Mouse (Mus musculus): Measurements from ENCODE around the gene Slc6a19. TPM values are rescaled to one million over a fixed set of nuclear protein-coding genes. Genes with fewer than 3 reads are reported as not detected.
A peak's percentile ranks its signal among the peaks of the same experiment; 100 is the strongest.

Slc6a19 gene
- polyA plus RNA-seq, 1 experiment from 2014 or later: 0.06 TPM

GRCm38 (mm10) chr13:73683682-73684081 lies 21.0 kb downstream of the Slc6a19 start:
- WGBS: 91% methylated on average over 11 of the region's 11 CpGs
- no peak overlapping the region for H3K27ac ChIP-seq
- H3K36me3 ChIP-seq (replicated peaks): no peaks in the 10 kb centered on the region
- no peaks in the 10 kb centered on the region for H3K27me3 ChIP-seq (ENCODE audit: poor library complexity, severe bottlenecking)
- no peaks in the 10 kb centered on the region for H3K4me1 ChIP-seq
- H3K9me3 ChIP-seq: no peaks in the 10 kb centered on the region
- no peak for DNase-seq (ENCODE audit: extremely low spot score, low spot score)
- H3K4me3 ChIP-seq: no peak overlapping the region

- no peaks in the 10 kb centered on the region for H3K4me1 ChIP-seq
- no peak for DNase-seq (ENCODE audit: extremely low spot score, low spot score)
- no peaks in the 10 kb centered on the region for H3K36me3 ChIP-seq (replicated peaks)
- H3K27me3 ChIP-seq (ENCODE audit: poor library complexity, severe bottlenecking): no peaks in the 10 kb centered on the region
- no peak overlapping the region for H3K27ac ChIP-seq
- no peak overlapping the region for H3K4me3 ChIP-seq
- 79% methylated on average over 2 of the region's 2 CpGs for WGBS
- H3K9me3 ChIP-seq: no peaks in the 10 kb centered on the region
Observed at GRCm38 (mm10) chr13:73682226-73682625, 22.4 kb downstream of the Slc6a19 start.

GRCm38 (mm10) chr13:73680394-73680793 lies 24.3 kb downstream of the Slc6a19 start:
- Histone ChIP-seq H3K27me3 (ENCODE audit: poor library complexity, severe bottlenecking) (no peaks in the 10 kb centered on the region), H3K4me3 (no peak overlapping the region), H3K4me1 (no peaks in the 10 kb centered on the region), H3K27ac (no peak overlapping the region), H3K9me3 (no peaks in the 10 kb centered on the region), H3K36me3 (replicated peaks) (no peaks in the 10 kb centered on the region)
- DNase-seq (ENCODE audit: extremely low spot score, low spot score): no peak
- WGBS: 63% methylated on average over 1 of the region's 1 CpGs

- 66% methylated on average over 2 of the region's 2 CpGs for WGBS
- Histone ChIP-seq H3K9me3 (no peaks in the 10 kb centered on the region), H3K4me3 (no peak overlapping the region), H3K27ac (no peak overlapping the region), H3K36me3 (replicated peaks) (no peaks in the 10 kb centered on the region), H3K4me1 (no peaks in the 10 kb centered on the region), H3K27me3 (ENCODE audit: poor library complexity, severe bottlenecking) (no peaks in the 10 kb centered on the region)
- DNase-seq (ENCODE audit: extremely low spot score, low spot score): no peak
Observed at GRCm38 (mm10) chr13:73679311-73679710, 25.4 kb downstream of the Slc6a19 start.

GRCm38 (mm10) chr13:73677853-73678252 lies 26.8 kb downstream of the Slc6a19 start, which contains the start of gene Slc6a18:
Gene Slc6a18, minus strand, starts transcription at chr13:73678023.
- DNase-seq (ENCODE audit: extremely low spot score, low spot score): no peak
- Histone ChIP-seq H3K4me3 (no peak within 1 kb of the TSS), H3K27ac (no peak within 1 kb of the TSS), H3K36me3 (replicated peaks) (no peaks in the 10 kb centered on the region), H3K4me1 (no peaks in the 10 kb centered on the region), H3K27me3 (ENCODE audit: poor library complexity, severe bottlenecking) (no peaks in the 10 kb centered on the region), H3K9me3 (no peaks in the 10 kb centered on the region)
- WGBS: 88% methylated on average over 3 of the region's 3 CpGs

- H3K27me3 ChIP-seq (ENCODE audit: poor library complexity, severe bottlenecking): no peaks in the 10 kb centered on the region
- H3K9me3 ChIP-seq: no peaks in the 10 kb centered on the region
- H3K36me3 ChIP-seq (replicated peaks): no peaks in the 10 kb centered on the region
- no peak overlapping the region for H3K27ac ChIP-seq
- 88% methylated on average over 7 of the region's 7 CpGs for WGBS
- no peak overlapping the region for H3K4me3 ChIP-seq
- no peak for DNase-seq (ENCODE audit: extremely low spot score, low spot score)
- H3K4me1 ChIP-seq: no peaks in the 10 kb centered on the region
Observed at GRCm38 (mm10) chr13:73675161-73675560, 29.5 kb downstream of the Slc6a19 start.

- no peaks in the 10 kb centered on the region for H3K9me3 ChIP-seq
- H3K27me3 ChIP-seq (ENCODE audit: poor library complexity, severe bottlenecking): no peaks in the 10 kb centered on the region
- WGBS: 86% methylated on average over 2 of the region's 2 CpGs
- no peaks in the 10 kb centered on the region for H3K4me1 ChIP-seq
- DNase-seq (ENCODE audit: extremely low spot score, low spot score): no peak
- H3K4me3 ChIP-seq: no peak overlapping the region
- no peak overlapping the region for H3K27ac ChIP-seq
- no peaks in the 10 kb centered on the region for H3K36me3 ChIP-seq (replicated peaks)
Observed at GRCm38 (mm10) chr13:73660163-73660695, 44.4 kb downstream of the Slc6a19 start.

- no peaks in the 10 kb centered on the region for H3K9me3 ChIP-seq
- H3K4me3 ChIP-seq: no peak overlapping the region
- WGBS: 55% methylated on average over 2 of the region's 2 CpGs
- H3K27ac ChIP-seq: no peak overlapping the region
- no peaks in the 10 kb centered on the region for H3K36me3 ChIP-seq (replicated peaks)
- no peaks in the 10 kb centered on the region for H3K27me3 ChIP-seq (ENCODE audit: poor library complexity, severe bottlenecking)
- no peak for DNase-seq (ENCODE audit: extremely low spot score, low spot score)
- no peaks in the 10 kb centered on the region for H3K4me1 ChIP-seq
Observed at GRCm38 (mm10) chr13:73658953-73659352, 45.7 kb downstream of the Slc6a19 start.

GRCm38 (mm10) chr13:73654976-73655375 lies 49.7 kb downstream of the Slc6a19 start:
- H3K4me3 ChIP-seq: no peak overlapping the region
- no peak for DNase-seq (ENCODE audit: extremely low spot score, low spot score)
- H3K27me3 ChIP-seq (ENCODE audit: poor library complexity, severe bottlenecking): no peaks in the 10 kb centered on the region
- H3K36me3 ChIP-seq (replicated peaks): no peaks in the 10 kb centered on the region
- 87% methylated on average over 3 of the region's 3 CpGs for WGBS
- H3K4me1 ChIP-seq: no peaks in the 10 kb centered on the region
- H3K27ac ChIP-seq: no peak overlapping the region
- H3K9me3 ChIP-seq: no peaks in the 10 kb centered on the region

- WGBS: 84% methylated on average over 3 of the region's 3 CpGs
- Histone ChIP-seq H3K4me1 (no peaks in the 10 kb centered on the region), H3K4me3 (no peak overlapping the region), H3K9me3 (no peaks in the 10 kb centered on the region), H3K27ac (no peak overlapping the region), H3K27me3 (ENCODE audit: poor library complexity, severe bottlenecking) (no peaks in the 10 kb centered on the region), H3K36me3 (replicated peaks) (peaks cover 11% of the 10 kb centered on the region)
- DNase-seq (ENCODE audit: extremely low spot score, low spot score): no peak
Observed at GRCm38 (mm10) chr13:73653266-73653665, 51.4 kb downstream of the Slc6a19 start.

- H3K36me3 ChIP-seq (replicated peaks): peaks cover 27% of the 10 kb centered on the region
- DNase-seq (ENCODE audit: extremely low spot score, low spot score): peak; percentile 19
- H3K4me3 ChIP-seq: no peak overlapping the region
- no peaks in the 10 kb centered on the region for H3K27me3 ChIP-seq (ENCODE audit: poor library complexity, severe bottlenecking)
- H3K4me1 ChIP-seq: no peaks in the 10 kb centered on the region
- WGBS: 38% methylated on average over 6 of the region's 6 CpGs
- H3K9me3 ChIP-seq: no peaks in the 10 kb centered on the region
- H3K27ac ChIP-seq: no peak overlapping the region
Observed at GRCm38 (mm10) chr13:73646397-73647087, 58.1 kb downstream of the Slc6a19 start.

GRCm38 (mm10) chr13:73641296-73641695 lies 63.4 kb downstream of the Slc6a19 start:
- Histone ChIP-seq H3K27me3 (ENCODE audit: poor library complexity, severe bottlenecking) (no peaks in the 10 kb centered on the region), H3K27ac (no peak overlapping the region), H3K4me1 (no peaks in the 10 kb centered on the region), H3K9me3 (no peaks in the 10 kb centered on the region), H3K4me3 (no peak overlapping the region), H3K36me3 (replicated peaks) (peaks cover 17% of the 10 kb centered on the region)
- WGBS: 90% methylated on average over 4 of the region's 4 CpGs
- no peak for DNase-seq (ENCODE audit: extremely low spot score, low spot score)

GRCm38 (mm10) chr13:73637826-73638225 lies 66.8 kb downstream of the Slc6a19 start:
- Histone ChIP-seq H3K9me3 (no peaks in the 10 kb centered on the region), H3K27ac (no peak overlapping the region), H3K4me1 (no peaks in the 10 kb centered on the region), H3K4me3 (no peak overlapping the region), H3K27me3 (ENCODE audit: poor library complexity, severe bottlenecking) (no peaks in the 10 kb centered on the region), H3K36me3 (replicated peaks) (peaks cover 46% of the 10 kb centered on the region)
- DNase-seq (ENCODE audit: extremely low spot score, low spot score): no peak
- 91% methylated on average over 5 of the region's 6 CpGs for WGBS
